Mouse (Mus musculus) olfactory bulb, adult 2 months (tissue): ENCODE measurements around the gene Plb1. TPM values are rescaled to one million over a fixed set of nuclear protein-coding genes. Genes with fewer than 3 reads are reported as not detected.

Experiments used
- H3K27ac ChIP-seq: fragments of 200-500 bp; 2 replicates; pipeline ENCODE4 v1.5.1; 2012; ENCODE audit warnings: low read depth, low read length; ENCODE audit not compliant: insufficient read depth
- H3K4me1 ChIP-seq: fragments of 200-500 bp; 2 replicates; pipeline ENCODE4 v1.6.1; 2012; ENCODE audit warnings: low read length; ENCODE audit not compliant: control insufficient read depth, insufficient read depth
- H3K4me3 ChIP-seq: fragments of 200-500 bp; 2 replicates; pipeline ENCODE4 v1.5.1; 2012; ENCODE audit warnings: mild to moderate bottlenecking, low read depth, low read length, moderate library complexity; ENCODE audit not compliant: insufficient read depth
- CTCF ChIP-seq: fragments of 200-500 bp; IDR thresholded peaks from 2 replicates; pipeline ENCODE4 v1.5.1; 2012; ENCODE audit warnings: low read depth, mild to moderate bottlenecking, low read length, moderate library complexity; ENCODE audit not compliant: insufficient read depth
- POLR2A ChIP-seq: fragments of 200-500 bp; IDR thresholded peaks from 2 replicates; pipeline ENCODE4 v1.6.1; 2012; ENCODE audit warnings: mild to moderate bottlenecking, low read depth, low read length, moderate library complexity; ENCODE audit not compliant: insufficient read depth
- WGBS: fragments of 180-500 bp; shearing (Covaris S2); methylation state at CpG from one replicate; pipeline ENCODE4 v1.1.7; 2018; 5-methylcytosine and 5-hydroxymethylcytosine counted together
- polyA plus RNA-seq: library from polyadenylated mRNA; stranded (reverse); fragments of >200 nt; gene quantifications from 2 replicates; pipeline ENCODE4 v1.2.4, GENCODE M21; 2012; ENCODE audit warnings: low replicate concordance; ENCODE audit not compliant: missing spikeins, insufficient read depth, insufficient read length

Gene Plb1
- polyA plus RNA-seq, 1 experiment, result not detected

GRCm38 (mm10) chr5:32199594-32199993 is 32.9 kb upstream of the Plb1 start:
- 79% methylated on average over 3 of the region's 3 CpGs for WGBS
- H3K27ac ChIP-seq, result peak overlapping the region; percentile 12; the same call in 1 of the 2 replicates
- peaks cover 20% of the 10 kb centered on the region for H3K4me1 ChIP-seq
- no peak overlapping the region for H3K4me3 ChIP-seq
- TF ChIP-seq CTCF (no peak), POLR2A (no peak)

- no peak overlapping the region for H3K27ac ChIP-seq
- WGBS, result 85% methylated on average over 4 of the region's 4 CpGs
- no peak overlapping the region for H3K4me3 ChIP-seq
- H3K4me1 ChIP-seq, result peaks cover 3% of the 10 kb centered on the region
- TF ChIP-seq CTCF (0 out of 2 replicates have a peak, but pooled peaks have one; percentile 10), POLR2A (no peak)
Observed at GRCm38 (mm10) chr5:32204653-32205052, 27.9 kb upstream of the Plb1 start.

- WGBS, result 70% methylated on average over 2 of the region's 2 CpGs
- no peak overlapping the region for H3K27ac ChIP-seq
- no peak overlapping the region for H3K4me3 ChIP-seq
- no peaks in the 10 kb centered on the region for H3K4me1 ChIP-seq
- no peak for TF ChIP-seq POLR2A
- TF ChIP-seq CTCF, result no peak
Observed at GRCm38 (mm10) chr5:32206726-32207125, 25.8 kb upstream of the Plb1 start.

- H3K4me3 ChIP-seq, result no peak overlapping the region
- H3K27ac ChIP-seq, result no peak overlapping the region
- 81% methylated on average over 8 of the region's 8 CpGs for WGBS
- H3K4me1 ChIP-seq, result no peaks in the 10 kb centered on the region
- no peak for TF ChIP-seq CTCF
- TF ChIP-seq POLR2A, result no peak
Observed at GRCm38 (mm10) chr5:32208460-32208859, 24.0 kb upstream of the Plb1 start.

- H3K4me1 ChIP-seq, result no peaks in the 10 kb centered on the region
- no peak for TF ChIP-seq POLR2A
- no peak for TF ChIP-seq CTCF
- H3K27ac ChIP-seq, result no peak overlapping the region
- H3K4me3 ChIP-seq, result no peak overlapping the region
- 48% methylated on average over 2 of the region's 2 CpGs for WGBS
Observed at GRCm38 (mm10) chr5:32211011-32211410, 21.5 kb upstream of the Plb1 start.

GRCm38 (mm10) chr5:32213746-32214145 is 18.8 kb upstream of the Plb1 start:
- Histone ChIP-seq H3K4me1 (no peaks in the 10 kb centered on the region), H3K27ac (no peak overlapping the region), H3K4me3 (no peak overlapping the region)
- 44% methylated on average over 4 of the region's 4 CpGs for WGBS
- no peak for TF ChIP-seq CTCF
- no peak for TF ChIP-seq POLR2A

GRCm38 (mm10) chr5:32215510-32215909 is 17.0 kb upstream of the Plb1 start:
- no peak overlapping the region for H3K4me3 ChIP-seq
- TF ChIP-seq CTCF, result no peak
- no peak for TF ChIP-seq POLR2A
- 81% methylated on average over 10 of the region's 10 CpGs for WGBS
- no peaks in the 10 kb centered on the region for H3K4me1 ChIP-seq
- H3K27ac ChIP-seq, result no peak overlapping the region

GRCm38 (mm10) chr5:32216465-32216864 is 16.0 kb upstream of the Plb1 start:
- H3K4me1 ChIP-seq, result no peaks in the 10 kb centered on the region
- 83% methylated on average over 4 of the region's 4 CpGs for WGBS
- no peak overlapping the region for H3K27ac ChIP-seq
- TF ChIP-seq POLR2A, result no peak
- no peak for TF ChIP-seq CTCF
- H3K4me3 ChIP-seq, result no peak overlapping the region

GRCm38 (mm10) chr5:32217477-32217876 is 15.0 kb upstream of the Plb1 start:
- 84% methylated on average over 8 of the region's 8 CpGs for WGBS
- no peak overlapping the region for H3K4me3 ChIP-seq

GRCm38 (mm10) chr5:32230372-32230771 is 2.1 kb upstream of the Plb1 start:
- no peaks in the 10 kb centered on the region for H3K4me1 ChIP-seq
- TF ChIP-seq POLR2A (no peak), CTCF (no peak)
- no peak overlapping the region for H3K4me3 ChIP-seq
- no peak overlapping the region for H3K27ac ChIP-seq
- 51% methylated on average over 4 of the region's 4 CpGs for WGBS

More at GRCm38 (mm10) chr5:32217477-32217876, 15.0 kb upstream of the Plb1 start:
- Histone ChIP-seq H3K27ac (no peak overlapping the region), H3K4me1 (no peaks in the 10 kb centered on the region)
- no peak for TF ChIP-seq POLR2A
- no peak for TF ChIP-seq CTCF
